Mouse (Mus musculus) intestine, embryonic 14.5 days (tissue): ENCODE results near the gene Uba52. TPM values are rescaled to one million over a fixed set of nuclear protein-coding genes. Genes with fewer than 3 reads are reported as not detected.
A peak's percentile ranks its signal among the peaks of the same experiment; 100 is the strongest.

Experiments
- ATAC-seq: fragments of 200-750 bp; cut with Nextera tagmentation; replicated peaks from 2 replicates; pipeline ENCODE4 v1.8.0; 2017; ENCODE audit warnings: low read depth, moderate number of reproducible peaks, moderate TSS enrichment, moderate library complexity; ENCODE audit not compliant: low FRiP score, low TSS enrichment
- DNase-seq: peaks from one replicate; pipeline ENCODE4 v3.0.0-alpha.2; 2018; ENCODE audit warnings: low spot score
- H3K27ac ChIP-seq: fragments of 300-500 bp; sonication (generic); 2 replicates; pipeline ENCODE4 v1.5.1; 2014; ENCODE audit warnings: low read depth, mild to moderate bottlenecking, control low read depth
- H3K27me3 ChIP-seq: fragments of 300-500 bp; sonication (generic); replicated peaks from 2 replicates; pipeline ENCODE4 v1.6.1; 2014; ENCODE audit warnings: low read length, control low read depth; ENCODE audit not compliant: control insufficient read depth, insufficient read depth
- H3K36me3 ChIP-seq: fragments of 300-500 bp; sonication (generic); 2 replicates; pipeline ENCODE4 v1.6.1; 2014; ENCODE audit warnings: low read length, control low read depth; ENCODE audit not compliant: control insufficient read depth, insufficient read depth
- H3K4me1 ChIP-seq: fragments of 300-500 bp; sonication (generic); replicated peaks from 2 replicates; pipeline ENCODE4 v1.6.1; 2014; ENCODE audit warnings: low read length, control low read depth, mixed read lengths; ENCODE audit not compliant: control insufficient read depth, insufficient read depth
- H3K4me2 ChIP-seq: fragments of 300-500 bp; sonication (generic); 2 replicates; pipeline ENCODE4 v1.6.1; 2014; ENCODE audit warnings: low read length
- H3K4me3 ChIP-seq: fragments of 300-500 bp; sonication (generic); 2 replicates; pipeline ENCODE4 v1.5.1; 2014; ENCODE audit warnings: low read depth, low read length, control low read depth, mixed read lengths
- H3K9ac ChIP-seq: fragments of 300-500 bp; sonication (generic); 2 replicates; pipeline ENCODE4 v1.6.1; 2014; ENCODE audit warnings: mild to moderate bottlenecking, low read length
- H3K9me3 ChIP-seq: fragments of 300-500 bp; sonication (generic); 2 replicates; pipeline ENCODE4 v1.6.1; 2016; ENCODE audit warnings: low read length, control low read depth; ENCODE audit not compliant: control insufficient read depth
- whole genome bisulfite sequencing: fragments of 180-500 bp; shearing (Covaris S2); extraction: QIAGEN DNeasy Blood & Tissue Kit; methylation state at CpG from one replicate; pipeline ENCODE4 v1.1.7; 2014; 5-methylcytosine and 5-hydroxymethylcytosine counted together
- polyA plus RNA-seq: library from polyadenylated mRNA; unstranded; fragments of >200 nt; fragmentation: Nextera tagmentation; extraction: Ambion mirVana; gene quantifications from 2 replicates; pipeline ENCODE4 v1.2.1, GENCODE M21; 2014

The Uba52 gene
- polyA plus RNA-seq, 1 experiment from 2014 or later = 1,247 TPM

- Histone ChIP-seq H3K27me3 (peaks cover 56% of the 10 kb centered on the region), H3K9ac (no peak overlapping the region), H3K4me1 (peaks cover 19% of the 10 kb centered on the region), H3K36me3 (peaks cover 18% of the 10 kb centered on the region), H3K4me3 (no peak overlapping the region), H3K27ac (no peak overlapping the region), H3K9me3 (no peaks in the 10 kb centered on the region), H3K4me2 (no peak overlapping the region; the same call in 1 of the 2 replicates)
- WGBS = 14% methylated on average over 46 of the region's 46 CpGs
- peak; percentile 89 for DNase-seq
- no peak; the same call in 1 of the 2 replicates for ATAC-seq
Measured at GRCm38 (mm10) chr8:70503062-70503750, 7.4 kb downstream of the Uba52 start.

GRCm38 (mm10) chr8:70502540-70502939 lies 8.1 kb downstream of the Uba52 start:
- H3K36me3 ChIP-seq = peaks cover 11% of the 10 kb centered on the region
- H3K27me3 ChIP-seq = peaks cover 63% of the 10 kb centered on the region
- H3K4me1 ChIP-seq = peaks cover 19% of the 10 kb centered on the region
- WGBS = 30% methylated on average over 12 of the region's 12 CpGs
- H3K4me3 ChIP-seq = no peak overlapping the region
- no peaks in the 10 kb centered on the region for H3K9me3 ChIP-seq
- ATAC-seq (no peak), DNase-seq (no peak)
- H3K4me2 ChIP-seq = peak overlapping the region; percentile 27; the same call in 1 of the 2 replicates
- no peak overlapping the region for H3K9ac ChIP-seq
- no peak overlapping the region for H3K27ac ChIP-seq

GRCm38 (mm10) chr8:70501820-70502529 lies 8.6 kb downstream of the Uba52 start:
- no peak overlapping the region for H3K4me3 ChIP-seq
- H3K27me3 ChIP-seq = peaks cover 68% of the 10 kb centered on the region
- no peak overlapping the region for H3K9ac ChIP-seq
- no peak for DNase-seq
- H3K4me2 ChIP-seq = peak overlapping the region; percentile 27
- no peak overlapping the region for H3K27ac ChIP-seq
- peaks cover 6% of the 10 kb centered on the region; the same call in 1 of the 2 replicates for H3K36me3 ChIP-seq
- no peaks in the 10 kb centered on the region for H3K9me3 ChIP-seq
- no peak for ATAC-seq
- H3K4me1 ChIP-seq = peaks cover 19% of the 10 kb centered on the region
- WGBS = 16% methylated on average over 23 of the region's 23 CpGs

GRCm38 (mm10) chr8:70500386-70501301 lies 10.0 kb downstream of the Uba52 start:
- H3K4me1 ChIP-seq = peaks cover 14% of the 10 kb centered on the region
- H3K9me3 ChIP-seq = no peaks in the 10 kb centered on the region
- WGBS = 8% methylated on average over 39 of the region's 39 CpGs
- no peak overlapping the region for H3K9ac ChIP-seq
- peak overlapping the region; percentile 6; the same call in 1 of the 2 replicates for H3K4me3 ChIP-seq
- H3K27ac ChIP-seq = no peak overlapping the region
- peak overlapping the region; percentile 22 for H3K4me2 ChIP-seq
- ATAC-seq (peak; percentile 2; the same call in 1 of the 2 replicates), DNase-seq (no peak)
- H3K27me3 ChIP-seq = peaks cover 82% of the 10 kb centered on the region
- 0 out of 2 replicates have a peak, but pooled peaks cover 4% of the 10 kb centered on the region for H3K36me3 ChIP-seq

- DNase-seq = no peak
- H3K9me3 ChIP-seq = no peaks in the 10 kb centered on the region
- no peak overlapping the region for H3K4me3 ChIP-seq
- peaks cover 10% of the 10 kb centered on the region for H3K4me1 ChIP-seq
- 5% methylated on average over 12 of the region's 12 CpGs for WGBS
- H3K27me3 ChIP-seq = peaks cover 99% of the 10 kb centered on the region
- H3K36me3 ChIP-seq = no peaks in the 10 kb centered on the region
- no peak overlapping the region for H3K4me2 ChIP-seq
- no peak overlapping the region for H3K27ac ChIP-seq
- ATAC-seq = no peak
- no peak overlapping the region for H3K9ac ChIP-seq
Measured at GRCm38 (mm10) chr8:70495771-70496062, 14.9 kb downstream of the Uba52 start.

GRCm38 (mm10) chr8:70495001-70495770 lies 15.4 kb downstream of the Uba52 start:
- no peak overlapping the region for H3K4me2 ChIP-seq
- no peaks in the 10 kb centered on the region for H3K9me3 ChIP-seq
- H3K4me1 ChIP-seq = peaks cover 11% of the 10 kb centered on the region
- no peak for ATAC-seq
- peaks cover 99% of the 10 kb centered on the region for H3K27me3 ChIP-seq
- DNase-seq = no peak
- 2% methylated on average over 21 of the region's 21 CpGs for WGBS
- no peak overlapping the region for H3K4me3 ChIP-seq
- H3K9ac ChIP-seq = no peak overlapping the region
- no peak overlapping the region for H3K27ac ChIP-seq
- H3K36me3 ChIP-seq = no peaks in the 10 kb centered on the region

GRCm38 (mm10) chr8:70494416-70494945 lies 16.1 kb downstream of the Uba52 start:
- H3K4me1 ChIP-seq = peaks cover 18% of the 10 kb centered on the region
- no peak for ATAC-seq
- no peak overlapping the region for H3K4me2 ChIP-seq
- no peak overlapping the region for H3K27ac ChIP-seq
- no peaks in the 10 kb centered on the region for H3K9me3 ChIP-seq
- whole genome bisulfite sequencing = 2% methylated on average over 28 of the region's 28 CpGs
- H3K9ac ChIP-seq = no peak overlapping the region
- no peak for DNase-seq
- no peaks in the 10 kb centered on the region for H3K36me3 ChIP-seq
- peaks cover 99% of the 10 kb centered on the region for H3K27me3 ChIP-seq
- H3K4me3 ChIP-seq = no peak overlapping the region
